Mouse (Mus musculus): Measurements from ENCODE around the gene Hebp2. TPM values are rescaled to one million over a fixed set of nuclear protein-coding genes. Genes with fewer than 3 reads are reported as not detected.
A peak's percentile ranks its signal among the peaks of the same experiment; 100 is the strongest.
"Not testable (repeated sequence)": the region's sequence is repeated elsewhere in the genome, so short reads cannot be mapped to it uniquely, and the experiment has no call there.

The Hebp2 gene
- polyA plus RNA-seq, 2 experiments = 11.7 to 38.4 TPM

DNA sequence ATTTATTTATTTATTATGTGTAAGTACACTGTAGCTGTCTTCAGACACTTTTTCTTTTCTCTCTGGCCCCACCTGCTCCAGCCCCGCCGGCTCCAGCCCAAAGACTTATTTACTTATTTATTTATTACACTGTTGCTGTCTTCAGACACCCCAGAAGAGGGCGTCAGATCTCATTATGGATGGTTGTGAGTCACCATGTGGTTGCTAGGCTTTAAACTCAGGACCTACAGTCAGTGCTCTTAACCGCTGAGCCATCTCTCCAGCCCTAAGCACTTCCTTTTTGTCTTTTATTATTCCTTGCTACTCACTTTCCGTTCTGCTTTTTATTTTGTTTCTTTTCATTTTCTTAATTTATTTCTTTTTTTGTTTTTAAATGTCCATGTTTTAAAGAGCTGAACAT, 15.6 kb upstream of the Hebp2 start:
- DNase-seq (ENCODE audit: low spot score) (no peak), ATAC-seq (ENCODE audit: low FRiP score, low read depth) (no peak)
- TF ChIP-seq POLR2A (IDR thresholded peaks at IDR 0.05; ENCODE audit: borderline replicate concordance, extremely low read depth, insufficient read depth, insufficient read length) = no peak
- H3K4me3 ChIP-seq (replicated peaks; ENCODE audit: low read length) = no peak overlapping the region
- 49% methylated on average over 5 of the region's 5 CpGs for WGBS
- H3K4me2 ChIP-seq (replicated peaks; ENCODE audit: low read depth, low read length, severe bottlenecking) = no peak overlapping the region
- no peaks in the 10 kb centered on the region for H3K27me3 ChIP-seq (ENCODE audit: control insufficient read depth, insufficient read depth, low read length)
- H3K9ac ChIP-seq (ENCODE audit: low read depth, low read length, severe bottlenecking) = no peak overlapping the region
- no peaks in the 10 kb centered on the region for H3K36me3 ChIP-seq (ENCODE audit: control insufficient read depth, insufficient read depth, low read length)
- H3K27ac ChIP-seq (replicated peaks; ENCODE audit: low read depth, low read length) = no peak overlapping the region
- H3K4me1 ChIP-seq (ENCODE audit: control insufficient read depth, insufficient read depth, low read length) = no peaks in the 10 kb centered on the region
- H3K9me3 ChIP-seq (ENCODE audit: control insufficient read depth, low read length) = no peaks in the 10 kb centered on the region

DNA sequence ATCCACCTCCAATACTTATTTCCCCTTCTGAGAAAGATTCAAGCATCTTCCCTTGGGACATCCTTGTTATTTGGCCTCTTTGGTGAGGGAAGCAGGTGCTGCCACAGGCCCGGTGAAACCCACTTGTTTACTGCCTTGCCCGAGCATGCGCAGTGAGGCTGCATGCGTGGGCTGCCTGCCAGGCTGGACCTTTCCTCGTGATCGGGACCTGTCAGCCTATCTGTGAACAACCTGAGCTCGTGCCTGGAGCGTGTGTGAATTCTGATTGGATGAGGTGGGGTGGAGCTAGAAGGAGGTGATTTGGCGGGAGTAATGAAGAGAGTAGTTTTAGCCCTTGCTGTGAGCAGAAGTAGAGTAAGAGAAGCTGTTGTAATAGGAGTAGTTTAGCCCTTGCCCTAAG, 13.2 kb upstream of the Hebp2 start:
- H3K9me3 ChIP-seq (ENCODE audit: control insufficient read depth, low read length); H3K27me3 ChIP-seq (ENCODE audit: control insufficient read depth, insufficient read depth, low read length); H3K4me2 ChIP-seq (replicated peaks; ENCODE audit: low read depth, low read length, severe bottlenecking); H3K4me1 ChIP-seq (ENCODE audit: control insufficient read depth, insufficient read depth, low read length); H3K36me3 ChIP-seq (ENCODE audit: control insufficient read depth, insufficient read depth, low read length); H3K4me3 ChIP-seq (replicated peaks; ENCODE audit: low read length); DNase-seq (ENCODE audit: low spot score); H3K27ac ChIP-seq (replicated peaks; ENCODE audit: low read depth, low read length); ATAC-seq (ENCODE audit: low FRiP score, low read depth); H3K9ac ChIP-seq (ENCODE audit: low read depth, low read length, severe bottlenecking): not testable (repeated sequence)
- 74% methylated on average over 9 of the region's 9 CpGs for WGBS

DNA sequence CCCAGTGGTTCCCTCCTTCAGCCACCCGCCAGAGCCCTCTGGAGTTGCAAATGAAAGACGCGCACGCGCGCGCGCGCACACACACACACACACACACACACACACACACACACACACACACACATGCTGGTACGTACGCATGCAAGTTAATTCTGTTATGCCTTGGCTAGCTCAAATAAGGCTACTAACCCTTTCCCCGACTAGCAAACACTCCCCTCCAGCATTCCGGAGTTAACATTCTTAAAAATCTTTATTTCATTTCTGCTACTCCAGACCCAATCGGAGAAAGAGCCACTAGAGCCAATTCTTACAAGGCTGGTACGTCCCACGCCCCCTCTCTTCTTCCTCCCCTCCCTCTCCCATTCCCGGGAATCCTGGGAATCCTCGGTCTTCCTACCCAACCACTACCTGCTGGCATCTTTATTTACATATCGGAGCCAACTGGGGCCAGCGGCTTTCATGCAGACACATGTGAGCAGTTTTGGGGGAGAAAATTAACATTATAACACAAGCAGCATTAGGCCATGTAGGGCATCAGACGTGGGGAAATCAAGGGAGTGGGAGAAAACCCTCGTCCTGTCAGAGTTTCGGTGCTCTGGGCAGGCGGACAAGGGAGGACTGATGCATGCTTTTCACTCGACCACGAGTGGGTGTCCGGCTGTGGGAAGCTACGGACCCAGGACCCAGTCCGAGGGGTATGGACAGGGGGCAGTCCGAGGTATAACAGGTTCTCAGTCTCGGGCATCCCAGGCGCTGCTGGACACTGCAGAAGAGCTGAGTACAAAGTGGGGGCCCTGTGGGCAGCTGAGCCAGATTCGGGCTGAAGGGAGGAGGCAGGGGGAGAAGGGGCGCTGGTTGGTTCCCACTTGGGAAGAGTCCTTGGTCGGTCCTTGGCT, 3.7 kb upstream of the Hebp2 start:
- no peaks in the 10 kb centered on the region for H3K4me1 ChIP-seq (ENCODE audit: control insufficient read depth, insufficient read depth, low read length)
- 4% methylated on average over 35 of the region's 35 CpGs for WGBS
- no peak overlapping the region for H3K27ac ChIP-seq (replicated peaks; ENCODE audit: low read depth, low read length)
- TF ChIP-seq POLR2A (IDR thresholded peaks at IDR 0.05; ENCODE audit: borderline replicate concordance, extremely low read depth, insufficient read depth, insufficient read length) = no peak
- no peaks in the 10 kb centered on the region for H3K9me3 ChIP-seq (ENCODE audit: control insufficient read depth, low read length)
- H3K36me3 ChIP-seq (ENCODE audit: control insufficient read depth, insufficient read depth, low read length) = no peaks in the 10 kb centered on the region
- H3K4me3 ChIP-seq (replicated peaks; ENCODE audit: low read length) = peak overlapping the region; percentile 35
- peak overlapping the region; percentile 28 for H3K9ac ChIP-seq (ENCODE audit: low read depth, low read length, severe bottlenecking)
- no peak for DNase-seq (ENCODE audit: low spot score)
- no peaks in the 10 kb centered on the region for H3K27me3 ChIP-seq (ENCODE audit: control insufficient read depth, insufficient read depth, low read length)
- H3K4me2 ChIP-seq (replicated peaks; ENCODE audit: low read depth, low read length, severe bottlenecking) = peak overlapping the region; percentile 59
- no peak; the same call in 1 of the 2 replicates for ATAC-seq (ENCODE audit: low FRiP score, low read depth)

DNA sequence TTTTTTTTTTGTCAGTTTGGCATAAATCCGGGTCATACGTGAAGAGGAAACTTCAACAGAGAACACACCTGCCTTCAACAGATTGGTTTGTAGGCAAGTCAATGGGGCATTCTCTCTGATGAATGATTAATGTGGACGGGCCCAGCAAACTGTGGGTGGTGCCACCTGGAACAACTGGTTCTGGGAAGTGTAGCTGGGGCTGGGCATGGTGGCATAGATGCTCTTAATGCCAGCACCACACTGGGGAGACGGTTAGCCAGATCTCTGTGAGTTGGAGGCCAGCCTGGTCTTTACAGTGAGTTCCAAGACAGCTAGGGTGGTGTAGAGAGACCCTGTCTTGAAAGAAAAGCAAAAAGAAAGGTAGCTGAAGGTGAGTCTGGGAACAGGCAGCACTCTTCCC, 1.5 kb upstream of the Hebp2 start:
- H3K4me1 ChIP-seq (ENCODE audit: control insufficient read depth, insufficient read depth, low read length) = no peaks in the 10 kb centered on the region
- H3K9me3 ChIP-seq (ENCODE audit: control insufficient read depth, low read length) = no peaks in the 10 kb centered on the region
- no peaks in the 10 kb centered on the region for H3K27me3 ChIP-seq (ENCODE audit: control insufficient read depth, insufficient read depth, low read length)
- TF ChIP-seq POLR2A (IDR thresholded peaks at IDR 0.05; ENCODE audit: borderline replicate concordance, extremely low read depth, insufficient read depth, insufficient read length) = no peak
- no peak overlapping the region for H3K4me3 ChIP-seq (replicated peaks; ENCODE audit: low read length)
- ATAC-seq (ENCODE audit: low FRiP score, low read depth) (no peak), DNase-seq (ENCODE audit: low spot score) (no peak)
- H3K36me3 ChIP-seq (ENCODE audit: control insufficient read depth, insufficient read depth, low read length) = no peaks in the 10 kb centered on the region
- no peak overlapping the region for H3K27ac ChIP-seq (replicated peaks; ENCODE audit: low read depth, low read length)
- H3K4me2 ChIP-seq (replicated peaks; ENCODE audit: low read depth, low read length, severe bottlenecking) = no peak overlapping the region
- H3K9ac ChIP-seq (ENCODE audit: low read depth, low read length, severe bottlenecking) = no peak overlapping the region
- 81% methylated on average over 4 of the region's 4 CpGs for WGBS

DNA sequence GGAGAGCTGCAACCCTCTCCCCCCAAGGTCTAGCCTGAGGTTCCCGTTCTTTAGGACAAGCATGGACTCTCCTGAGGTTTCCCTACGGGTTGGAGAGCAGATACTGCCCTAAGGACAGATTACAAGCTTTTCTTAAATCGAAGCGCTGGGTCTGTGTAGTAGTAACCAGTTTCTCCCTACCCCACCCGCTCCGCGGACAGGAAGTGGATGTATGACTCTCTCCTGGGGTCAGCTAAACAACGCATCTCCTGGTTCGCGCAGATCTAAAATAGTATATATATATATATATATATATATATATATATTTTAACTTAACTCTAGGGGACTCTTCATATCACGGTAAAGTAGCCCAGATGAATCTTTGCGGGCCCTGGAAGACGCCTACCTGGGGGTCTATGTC, 567 bp downstream of the Hebp2 start:
- Histone ChIP-seq H3K9me3 (ENCODE audit: control insufficient read depth, low read length) (no peaks in the 10 kb centered on the region), H3K4me1 (ENCODE audit: control insufficient read depth, insufficient read depth, low read length) (no peaks in the 10 kb centered on the region), H3K36me3 (ENCODE audit: control insufficient read depth, insufficient read depth, low read length) (no peaks in the 10 kb centered on the region; the same call in 1 of the 2 replicates), H3K27ac (replicated peaks; ENCODE audit: low read depth, low read length) (0 out of 2 replicates have a peak overlapping the region, but pooled peaks have one; percentile 40), H3K27me3 (ENCODE audit: control insufficient read depth, insufficient read depth, low read length) (no peaks in the 10 kb centered on the region), H3K4me2 (replicated peaks; ENCODE audit: low read depth, low read length, severe bottlenecking) (peak overlapping the region; percentile 81), H3K4me3 (replicated peaks; ENCODE audit: low read length) (peak overlapping the region; percentile 58), H3K9ac (ENCODE audit: low read depth, low read length, severe bottlenecking) (peak overlapping the region; percentile 71)
- peak; percentile 16; the same call in 1 of the 2 replicates for ATAC-seq (ENCODE audit: low FRiP score, low read depth)
- no peak for DNase-seq (ENCODE audit: low spot score)
- TF ChIP-seq POLR2A (IDR thresholded peaks at IDR 0.05; ENCODE audit: borderline replicate concordance, extremely low read depth, insufficient read depth, insufficient read length) = no peak
- WGBS = 8% methylated on average over 13 of the region's 13 CpGs

Data from limb, embryonic 14.5 days (tissue).